Mouse (Mus musculus) layer of hippocampus, adult 9-10 months (tissue): ENCODE results near the gene Eya2.
A peak's percentile ranks its signal among the peaks of the same experiment; 100 is the strongest.
"Not testable (repeated sequence)": the region's sequence is repeated elsewhere in the genome, so short reads cannot be mapped to it uniquely, and the experiment has no call there.

Experiments used
- DNase-seq: peaks from one replicate; pipeline ENCODE4 v3.0.0; 2022; ENCODE audit warnings: low spot score

Gene Eya2

GRCm38 (mm10) chr2:165782324-165782723 is 187.5 kb downstream of the Eya2 start:
- peak; percentile 65 for DNase-seq

GRCm38 (mm10) chr2:165785312-165786036 is 190.6 kb downstream of the Eya2 start:
- no peak for DNase-seq

GRCm38 (mm10) chr2:165786467-165786866 is 191.6 kb downstream of the Eya2 start:
- no peak for DNase-seq

- DNase-seq: peak; percentile 40
Measured at GRCm38 (mm10) chr2:165788005-165788404, 193.2 kb downstream of the Eya2 start.

GRCm38 (mm10) chr2:165788796-165789195 is 194.0 kb downstream of the Eya2 start:
- DNase-seq: no peak

- DNase-seq: no peak
Measured at GRCm38 (mm10) chr2:165789667-165790066, 194.8 kb downstream of the Eya2 start.

GRCm38 (mm10) chr2:165791026-165791425 is 196.2 kb downstream of the Eya2 start:
- no peak for DNase-seq

GRCm38 (mm10) chr2:165791657-165792056 is 196.8 kb downstream of the Eya2 start:
- DNase-seq: no peak

- no peak for DNase-seq
Measured at GRCm38 (mm10) chr2:165792431-165793282, 197.8 kb downstream of the Eya2 start.

- no peak for DNase-seq
Measured at GRCm38 (mm10) chr2:165793283-165793638, 198.4 kb downstream of the Eya2 start.

- no peak for DNase-seq
Measured at GRCm38 (mm10) chr2:165797876-165798275, 203.0 kb downstream of the Eya2 start.

- DNase-seq: not testable (repeated sequence)
Measured at GRCm38 (mm10) chr2:165800174-165800573, 205.3 kb downstream of the Eya2 start.

- no peak for DNase-seq
Measured at GRCm38 (mm10) chr2:165808179-165808975, 213.5 kb downstream of the Eya2 start.

- no peak for DNase-seq
Measured at GRCm38 (mm10) chr2:165809091-165809490, 214.3 kb downstream of the Eya2 start.

GRCm38 (mm10) chr2:165809901-165810477 is 215.2 kb downstream of the Eya2 start:
- no peak for DNase-seq

- no peak for DNase-seq
Measured at GRCm38 (mm10) chr2:165811536-165811935, 216.7 kb downstream of the Eya2 start.

GRCm38 (mm10) chr2:165812889-165813288 is 218.1 kb downstream of the Eya2 start:
- DNase-seq: no peak

GRCm38 (mm10) chr2:165815103-165815880 is 220.5 kb downstream of the Eya2 start:
- no peak for DNase-seq

- DNase-seq: no peak
Measured at GRCm38 (mm10) chr2:165817437-165817836, 222.6 kb downstream of the Eya2 start.

GRCm38 (mm10) chr2:165818570-165818969 is 223.7 kb downstream of the Eya2 start:
- DNase-seq: no peak
